Mouse (Mus musculus): ENCODE results near the gene Tpst1.

DNA sequence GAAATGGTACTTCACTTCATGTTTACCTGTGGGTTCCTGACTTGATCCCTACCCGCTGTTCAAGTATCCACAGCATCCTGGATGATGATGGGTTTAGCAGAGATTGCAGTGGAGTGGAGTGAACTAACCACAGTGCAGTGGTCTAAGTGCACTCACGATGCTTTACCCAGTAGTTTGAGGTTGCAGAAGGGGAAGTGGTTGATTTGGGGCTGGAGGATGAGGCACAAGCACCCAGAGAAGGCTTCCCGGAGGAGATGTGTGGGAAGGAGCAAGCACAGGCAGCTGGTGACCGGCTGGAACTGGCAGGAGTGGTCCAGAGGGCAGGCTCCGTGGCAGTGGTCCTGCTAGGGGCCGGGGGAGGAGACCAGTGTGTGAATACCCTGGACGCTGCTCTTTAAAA, 16.1 kb downstream of the Tpst1 start:
- TF ChIP-seq TAL1 (IDR thresholded peaks at IDR 0.05; ENCODE audit: low read length) (no peak), GATA1 (IDR thresholded peaks at IDR 0.05; ENCODE audit: low read length) (no peak)

Data from erythroblast, embryonic 14.5 days (primary cell).